Mouse (Mus musculus) embryonic facial prominence, embryonic 15.5 days (tissue): Measurements from ENCODE around the gene Scn5a. TPM values are rescaled to one million over a fixed set of nuclear protein-coding genes. Genes with fewer than 3 reads are reported as not detected.

Experiments
- ATAC-seq: fragments of 200-750 bp; cut with Nextera tagmentation; 2 replicates; pipeline ENCODE4 v1.8.0; 2017; ENCODE audit warnings: low read depth, moderate TSS enrichment; ENCODE audit not compliant: insufficient number of reproducible peaks, low FRiP score, low TSS enrichment
- H3K27ac ChIP-seq: fragments of 300-500 bp; sonication (generic); replicated peaks from 2 replicates; pipeline ENCODE4 v1.5.1; 2015; ENCODE audit warnings: mild to moderate bottlenecking, inconsistent platforms
- H3K27me3 ChIP-seq: fragments of 300-500 bp; sonication (generic); 2 replicates; pipeline ENCODE4 v1.6.1; 2015; ENCODE audit warnings: inconsistent platforms
- H3K36me3 ChIP-seq: fragments of 300-500 bp; sonication (generic); 2 replicates; pipeline ENCODE4 v1.6.1; 2015; ENCODE audit warnings: mild to moderate bottlenecking, inconsistent platforms
- H3K4me1 ChIP-seq: fragments of 300-500 bp; sonication (generic); 2 replicates; pipeline ENCODE4 v1.6.1; 2015; ENCODE audit warnings: inconsistent platforms
- H3K4me2 ChIP-seq: fragments of 300-500 bp; sonication (generic); replicated peaks from 2 replicates; pipeline ENCODE4 v1.6.1; 2015; ENCODE audit warnings: mild to moderate bottlenecking, inconsistent platforms
- H3K4me3 ChIP-seq: fragments of 300-500 bp; sonication (generic); replicated peaks from 2 replicates; pipeline ENCODE4 v1.5.1; 2015; ENCODE audit warnings: mild to moderate bottlenecking, inconsistent platforms
- H3K9ac ChIP-seq: fragments of 300-500 bp; sonication (generic); 2 replicates; pipeline ENCODE4 v1.6.1; 2015; ENCODE audit warnings: inconsistent platforms
- H3K9me3 ChIP-seq: fragments of 300-500 bp; sonication (generic); replicated peaks from 2 replicates; pipeline ENCODE4 v1.6.1; 2016; ENCODE audit warnings: inconsistent platforms
- WGBS: fragments of 180-500 bp; shearing (Covaris S2); methylation state at CpG from one replicate; pipeline ENCODE4 v1.1.7; 2015; 5-methylcytosine and 5-hydroxymethylcytosine counted together
- polyA plus RNA-seq: library from polyadenylated mRNA; unstranded; fragments of >200 nt; fragmentation: Nextera tagmentation; extraction: Ambion mirVana; gene quantifications from 2 replicates; pipeline ENCODE4 v1.2.1, GENCODE M21; 2015

The Scn5a gene
- polyA plus RNA-seq, 1 experiment from 2014 or later = 0.80 TPM

DNA sequence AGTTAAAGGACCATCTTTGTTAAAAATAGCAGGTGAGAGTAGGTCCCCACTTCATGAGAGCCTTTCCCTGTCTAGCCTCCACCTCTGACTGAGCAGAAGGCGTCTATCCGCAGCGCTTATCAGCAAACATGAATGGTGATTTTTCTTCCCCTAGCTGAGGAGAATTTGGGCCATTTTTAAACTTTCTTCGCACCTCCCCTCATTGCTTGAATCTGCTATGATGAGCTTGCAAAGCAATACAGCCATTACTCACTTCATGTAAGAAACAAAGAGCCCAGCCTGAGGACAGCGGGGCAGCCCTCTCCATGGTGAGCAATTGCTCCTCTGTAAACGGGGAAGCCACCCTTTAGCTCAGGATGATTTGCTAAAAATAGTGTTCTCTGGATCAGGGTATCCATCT is 14.0 kb downstream of the Scn5a start:
- 80% methylated on average over 6 of the region's 6 CpGs for WGBS
- Histone ChIP-seq H3K27me3 (peaks cover 9% of the 10 kb centered on the region; the same call in 1 of the 2 replicates), H3K9ac (no peak overlapping the region), H3K4me3 (no peak overlapping the region), H3K4me1 (peaks cover 5% of the 10 kb centered on the region; the same call in 1 of the 2 replicates), H3K36me3 (no peaks in the 10 kb centered on the region), H3K27ac (no peak overlapping the region), H3K4me2 (no peak overlapping the region), H3K9me3 (no peaks in the 10 kb centered on the region)
- ATAC-seq = no peak

DNA sequence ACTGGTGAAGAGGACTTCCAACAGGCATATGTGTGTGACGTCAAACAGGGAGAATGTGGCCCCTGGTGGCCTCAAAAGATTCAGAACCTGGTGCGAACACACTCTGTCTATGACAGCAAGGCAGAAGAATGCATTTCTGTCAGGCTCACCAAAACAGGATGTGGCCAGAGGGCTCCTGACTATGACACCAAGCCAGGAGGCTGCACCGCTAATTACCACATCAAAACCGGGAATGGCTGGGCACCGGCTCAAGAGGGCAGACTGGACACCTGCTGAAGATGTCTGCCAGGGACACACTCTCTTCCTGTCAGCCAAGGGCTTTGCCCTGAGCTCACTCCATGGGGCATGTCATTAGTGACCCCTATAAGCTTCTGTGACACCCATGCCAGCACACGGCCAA is 15.2 kb downstream of the Scn5a start:
- Histone ChIP-seq H3K4me2 (no peak overlapping the region), H3K27ac (no peak overlapping the region), H3K27me3 (peaks cover 8% of the 10 kb centered on the region; the same call in 1 of the 2 replicates), H3K4me3 (no peak overlapping the region), H3K9ac (no peak overlapping the region), H3K36me3 (no peaks in the 10 kb centered on the region), H3K4me1 (peaks cover 12% of the 10 kb centered on the region), H3K9me3 (no peaks in the 10 kb centered on the region)
- WGBS = 56% methylated on average over 6 of the region's 6 CpGs
- ATAC-seq = no peak

GRCm38 (mm10) chr9:119562256-119562655 is 16.6 kb downstream of the Scn5a start:
- peaks cover 10% of the 10 kb centered on the region; the same call in 1 of the 2 replicates for H3K27me3 ChIP-seq
- no peak overlapping the region for H3K27ac ChIP-seq
- H3K4me2 ChIP-seq = no peak overlapping the region
- WGBS = 68% methylated on average over 12 of the region's 12 CpGs
- H3K9me3 ChIP-seq = no peaks in the 10 kb centered on the region
- H3K4me1 ChIP-seq = peaks cover 16% of the 10 kb centered on the region
- H3K4me3 ChIP-seq = no peak overlapping the region
- H3K36me3 ChIP-seq = no peaks in the 10 kb centered on the region
- no peak overlapping the region for H3K9ac ChIP-seq
- ATAC-seq = no peak

DNA sequence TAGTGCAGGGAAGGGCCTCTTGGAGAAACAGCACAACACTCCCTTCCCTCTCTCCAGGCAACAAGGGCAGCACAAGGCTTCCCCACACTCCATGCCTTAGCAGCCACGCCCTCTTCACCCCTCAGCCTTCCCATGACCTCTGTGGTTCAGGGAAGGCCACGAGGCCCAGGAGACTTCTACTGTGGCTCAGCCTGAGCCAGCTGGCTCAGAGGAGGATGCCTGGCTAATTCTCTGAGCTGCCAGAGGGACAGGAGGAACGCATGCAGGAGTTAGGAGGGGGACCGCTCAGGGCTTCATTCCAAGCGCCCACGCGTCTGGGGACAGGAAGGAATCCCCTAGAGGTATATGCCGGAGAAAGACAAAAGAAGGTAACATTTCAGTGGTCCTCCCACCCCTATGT is 17.1 kb downstream of the Scn5a start:
- Histone ChIP-seq H3K4me2 (no peak overlapping the region), H3K4me3 (no peak overlapping the region), H3K4me1 (peaks cover 16% of the 10 kb centered on the region), H3K36me3 (no peaks in the 10 kb centered on the region), H3K9me3 (no peaks in the 10 kb centered on the region), H3K27ac (no peak overlapping the region), H3K27me3 (peaks cover 5% of the 10 kb centered on the region; the same call in 1 of the 2 replicates), H3K9ac (no peak overlapping the region)
- WGBS = 53% methylated on average over 8 of the region's 8 CpGs
- ATAC-seq = no peak

- no peak for ATAC-seq
Measured at GRCm38 (mm10) chr9:119559537-119560276, 19.1 kb downstream of the Scn5a start.

GRCm38 (mm10) chr9:119558119-119558854 is 20.5 kb downstream of the Scn5a start:
- Histone ChIP-seq H3K27me3 (peaks cover 2% of the 10 kb centered on the region; the same call in 1 of the 2 replicates), H3K27ac (no peak overlapping the region), H3K36me3 (no peaks in the 10 kb centered on the region), H3K4me1 (peaks cover 16% of the 10 kb centered on the region), H3K9ac (no peak overlapping the region), H3K9me3 (no peaks in the 10 kb centered on the region), H3K4me3 (no peak overlapping the region), H3K4me2 (no peak overlapping the region)
- ATAC-seq = peak; percentile 58; the same call in 1 of the 2 replicates
- 20% methylated on average over 12 of the region's 12 CpGs for WGBS

More at GRCm38 (mm10) chr9:119559537-119560276, 19.1 kb downstream of the Scn5a start:
- 58% methylated on average over 16 of the region's 16 CpGs for WGBS
- Histone ChIP-seq H3K9ac (no peak overlapping the region), H3K4me3 (no peak overlapping the region), H3K4me1 (peaks cover 16% of the 10 kb centered on the region), H3K4me2 (no peak overlapping the region), H3K9me3 (no peaks in the 10 kb centered on the region), H3K36me3 (no peaks in the 10 kb centered on the region), H3K27ac (no peak overlapping the region), H3K27me3 (peaks cover 2% of the 10 kb centered on the region; the same call in 1 of the 2 replicates)

GRCm38 (mm10) chr9:119556043-119556442 is 22.8 kb downstream of the Scn5a start:
- Histone ChIP-seq H3K9ac (no peak overlapping the region), H3K4me2 (no peak overlapping the region), H3K36me3 (no peaks in the 10 kb centered on the region), H3K9me3 (no peaks in the 10 kb centered on the region), H3K4me3 (no peak overlapping the region), H3K4me1 (peaks cover 16% of the 10 kb centered on the region), H3K27me3 (peaks cover 2% of the 10 kb centered on the region; the same call in 1 of the 2 replicates), H3K27ac (no peak overlapping the region)
- no peak for ATAC-seq
- 81% methylated on average over 3 of the region's 3 CpGs for WGBS

DNA sequence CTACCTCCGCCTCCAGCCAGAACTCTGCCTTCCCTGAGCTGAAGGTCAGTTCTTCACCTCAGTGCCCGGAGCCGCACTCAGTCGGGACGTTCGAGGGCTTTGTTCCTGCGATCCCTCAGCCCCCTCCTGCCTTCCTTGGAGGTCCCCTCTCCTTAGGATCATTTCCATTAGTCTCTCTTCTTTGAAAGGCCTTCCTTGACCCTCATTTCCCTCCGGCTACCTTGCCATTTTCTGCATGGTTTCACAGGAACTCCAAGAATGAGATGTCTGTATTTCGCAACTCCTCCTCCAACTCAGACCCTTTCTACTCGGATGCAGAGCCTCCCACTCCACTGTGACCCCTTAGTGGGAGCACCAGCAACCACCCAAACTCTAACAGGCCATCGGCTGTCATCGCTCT is 31.3 kb downstream of the Scn5a start:
- no peak overlapping the region for H3K4me2 ChIP-seq
- H3K4me1 ChIP-seq = no peaks in the 10 kb centered on the region
- ATAC-seq = no peak
- no peaks in the 10 kb centered on the region for H3K36me3 ChIP-seq
- H3K9me3 ChIP-seq = no peaks in the 10 kb centered on the region
- 50% methylated on average over 12 of the region's 12 CpGs for WGBS
- no peaks in the 10 kb centered on the region for H3K27me3 ChIP-seq
- no peak overlapping the region for H3K27ac ChIP-seq
- no peak overlapping the region for H3K9ac ChIP-seq
- no peak overlapping the region for H3K4me3 ChIP-seq

DNA sequence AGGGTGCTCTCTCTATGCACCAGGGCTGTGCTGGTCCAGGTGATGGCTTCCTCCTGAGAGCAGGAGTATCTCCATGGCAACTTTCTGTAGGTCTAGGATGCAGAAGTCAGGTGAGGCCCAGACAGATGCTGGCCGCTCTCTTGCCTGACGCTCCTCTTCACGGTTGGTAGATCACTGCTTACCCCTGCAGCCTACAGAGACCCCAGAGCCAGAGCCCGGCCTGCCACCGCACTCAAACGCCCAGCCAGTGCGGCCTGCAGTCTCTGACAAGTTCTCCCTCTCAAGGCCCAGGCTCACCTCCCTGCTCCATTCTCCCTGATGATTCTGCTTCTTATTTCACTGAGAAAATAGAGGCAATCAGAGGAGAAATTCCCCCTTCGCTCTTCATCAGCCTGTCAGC is 31.7 kb downstream of the Scn5a start:
- H3K4me1 ChIP-seq = no peaks in the 10 kb centered on the region
- H3K27ac ChIP-seq = no peak overlapping the region
- H3K9me3 ChIP-seq = no peaks in the 10 kb centered on the region
- H3K4me3 ChIP-seq = no peak overlapping the region
- ATAC-seq = no peak
- H3K36me3 ChIP-seq = no peaks in the 10 kb centered on the region
- H3K9ac ChIP-seq = no peak overlapping the region
- WGBS = 72% methylated on average over 8 of the region's 8 CpGs
- H3K27me3 ChIP-seq = no peaks in the 10 kb centered on the region
- H3K4me2 ChIP-seq = no peak overlapping the region

GRCm38 (mm10) chr9:119540726-119541125 is 38.1 kb downstream of the Scn5a start:
- no peak overlapping the region for H3K4me3 ChIP-seq
- H3K4me2 ChIP-seq = no peak overlapping the region
- H3K9me3 ChIP-seq = no peaks in the 10 kb centered on the region
- 86% methylated on average over 9 of the region's 9 CpGs for WGBS
- no peak overlapping the region for H3K27ac ChIP-seq
- H3K27me3 ChIP-seq = no peaks in the 10 kb centered on the region
- no peak for ATAC-seq
- no peak overlapping the region for H3K9ac ChIP-seq
- no peaks in the 10 kb centered on the region for H3K36me3 ChIP-seq
- no peaks in the 10 kb centered on the region for H3K4me1 ChIP-seq

GRCm38 (mm10) chr9:119537823-119538222 is 41.0 kb downstream of the Scn5a start:
- no peaks in the 10 kb centered on the region for H3K36me3 ChIP-seq
- 0 out of 2 replicates have a peak, but pooled peaks cover 4% of the 10 kb centered on the region for H3K27me3 ChIP-seq
- H3K9ac ChIP-seq = no peak overlapping the region
- H3K27ac ChIP-seq = no peak overlapping the region
- no peaks in the 10 kb centered on the region for H3K9me3 ChIP-seq
- H3K4me3 ChIP-seq = no peak overlapping the region
- no peak for ATAC-seq
- 63% methylated on average over 4 of the region's 4 CpGs for WGBS
- no peaks in the 10 kb centered on the region for H3K4me1 ChIP-seq
- no peak overlapping the region for H3K4me2 ChIP-seq
